Mouse (Mus musculus) layer of hippocampus, postnatal 10 days (tissue): ENCODE results near the gene Gfi1b. TPM values are rescaled to one million over a fixed set of nuclear protein-coding genes. Genes with fewer than 3 reads are reported as not detected.
A peak's percentile ranks its signal among the peaks of the same experiment; 100 is the strongest.

Experiments used
- DNase-seq, 2 experiments: peaks; one replicate each; pipeline ENCODE4 v3.0.0; 2021; ENCODE audit warnings: low spot score in 2 of 2
- total RNA-seq, 2 experiments: library from RNA; stranded (reverse); gene quantifications; 2 replicates each; pipeline ENCODE4 v1.2.3; 2021

Gfi1b gene
- total RNA-seq, 2 experiments from 2014 or later = not detected

GRCm38 (mm10) chr2:28599569-28599900 is 22.2 kb downstream of the Gfi1b start:
- no peak for DNase-seq

GRCm38 (mm10) chr2:28598692-28599568 is 22.9 kb downstream of the Gfi1b start:
- no peak for DNase-seq

GRCm38 (mm10) chr2:28597733-28598547 is 23.8 kb downstream of the Gfi1b start:
- DNase-seq = no peak

GRCm38 (mm10) chr2:28596998-28597397 is 24.8 kb downstream of the Gfi1b start:
- no peak for DNase-seq

- no peak for DNase-seq
Observed at GRCm38 (mm10) chr2:28596021-28596420, 25.8 kb downstream of the Gfi1b start.

- peak; percentile 45 to 61 for DNase-seq
Observed at GRCm38 (mm10) chr2:28592809-28593208, 29.0 kb downstream of the Gfi1b start.

- DNase-seq = no peak
Observed at GRCm38 (mm10) chr2:28591479-28591878, 30.3 kb downstream of the Gfi1b start.

- DNase-seq = no peak
Observed at GRCm38 (mm10) chr2:28588574-28588973, 33.2 kb downstream of the Gfi1b start.

- no peak for DNase-seq
Observed at GRCm38 (mm10) chr2:28585730-28586129, 36.1 kb downstream of the Gfi1b start.

- peak; percentile 81 to 85 for DNase-seq
Observed at GRCm38 (mm10) chr2:28585043-28585571, 36.7 kb downstream of the Gfi1b start.

- DNase-seq = no peak
Observed at GRCm38 (mm10) chr2:28583651-28584050, 38.1 kb downstream of the Gfi1b start, which contains the start of gene Gtf3c5. Gtf3c5 (minus strand) TSS chr2:28583751.

GRCm38 (mm10) chr2:28582647-28583353 is 39.0 kb downstream of the Gfi1b start:
- DNase-seq = peak; percentile 92 to 93

GRCm38 (mm10) chr2:28578003-28578402 is 43.8 kb downstream of the Gfi1b start:
- peak; percentile 54 to 61 for DNase-seq

GRCm38 (mm10) chr2:28576815-28577214 is 45.0 kb downstream of the Gfi1b start:
- peak; percentile 43 to 60 for DNase-seq

GRCm38 (mm10) chr2:28575341-28575740 is 46.4 kb downstream of the Gfi1b start:
- no peak for DNase-seq

GRCm38 (mm10) chr2:28569903-28570302 is 51.9 kb downstream of the Gfi1b start:
- no peak for DNase-seq

GRCm38 (mm10) chr2:28566545-28566944 is 55.2 kb downstream of the Gfi1b start:
- no peak for DNase-seq

GRCm38 (mm10) chr2:28564380-28564779 is 57.4 kb downstream of the Gfi1b start:
- DNase-seq = no peak

- DNase-seq = no peak
Observed at GRCm38 (mm10) chr2:28563830-28564229, 58.0 kb downstream of the Gfi1b start.

GRCm38 (mm10) chr2:28563303-28563702 is 58.5 kb downstream of the Gfi1b start, which contains the start of gene Cel:
Cel (minus strand) TSS chr2:28563403.
- DNase-seq = no peak
